Mouse (Mus musculus): ENCODE results near the gene Ppp1r13l. TPM values are rescaled to one million over a fixed set of nuclear protein-coding genes. Genes with fewer than 3 reads are reported as not detected.
A peak's percentile ranks its signal among the peaks of the same experiment; 100 is the strongest.

Gene Ppp1r13l
- polyA plus RNA-seq, 1 experiment from 2014 or later = 0.47 TPM

GRCm38 (mm10) chr7:19359892-19360641 lies 518 bp downstream of the Ppp1r13l start:
- Histone ChIP-seq H3K36me3 (replicated peaks; ENCODE audit: insufficient read depth, low read length) (peaks cover 11% of the 10 kb centered on the region), H3K9ac (replicated peaks) (peak overlapping the region; percentile 63), H3K4me3 (ENCODE audit: low read depth, low read length) (peak overlapping the region; percentile 65), H3K27ac (ENCODE audit: low read depth) (peak overlapping the region; percentile 67), H3K4me1 (ENCODE audit: insufficient read depth) (peaks cover 46% of the 10 kb centered on the region), H3K27me3 (ENCODE audit: insufficient read depth, low read length) (no peaks in the 10 kb centered on the region), H3K9me3 (ENCODE audit: low read length) (no peaks in the 10 kb centered on the region), H3K4me2 (ENCODE audit: low read depth, low read length) (peak overlapping the region; percentile 99)
- TF ChIP-seq CTCF (IDR thresholded peaks at IDR 0.05; ENCODE audit: low read depth) (no peak), EP300 (IDR thresholded peaks at IDR 0.05; ENCODE audit: low read depth) (no peak)
- under 1% methylated on average over 45 of the region's 45 CpGs for WGBS (ENCODE audit: insufficient replicate concordance)
- ATAC-seq (peak; percentile 59), DNase-seq (peak; percentile 79)

- Histone ChIP-seq H3K4me2 (ENCODE audit: low read depth, low read length) (peak overlapping the region; percentile 99), H3K4me3 (ENCODE audit: low read depth, low read length) (peak overlapping the region; percentile 65), H3K27ac (ENCODE audit: low read depth) (peak overlapping the region; percentile 39; the same call in 1 of the 2 replicates), H3K4me1 (ENCODE audit: insufficient read depth) (peaks cover 46% of the 10 kb centered on the region), H3K27me3 (ENCODE audit: insufficient read depth, low read length) (no peaks in the 10 kb centered on the region), H3K36me3 (replicated peaks; ENCODE audit: insufficient read depth, low read length) (peaks cover 9% of the 10 kb centered on the region; the same call in 1 of the 2 replicates), H3K9me3 (ENCODE audit: low read length) (no peaks in the 10 kb centered on the region), H3K9ac (replicated peaks) (peak overlapping the region; percentile 63)
- TF ChIP-seq CTCF (IDR thresholded peaks at IDR 0.05; ENCODE audit: low read depth) = no peak
- no peak for TF ChIP-seq EP300 (IDR thresholded peaks at IDR 0.05; ENCODE audit: low read depth)
- DNase-seq (peak; percentile 92), ATAC-seq (peak; percentile 82)
- under 1% methylated on average over 27 of the region's 27 CpGs for WGBS (ENCODE audit: insufficient replicate concordance)
These were observed 1.4 kb downstream of the Ppp1r13l start for GRCm38 (mm10) chr7:19360944-19361343.

DNA sequence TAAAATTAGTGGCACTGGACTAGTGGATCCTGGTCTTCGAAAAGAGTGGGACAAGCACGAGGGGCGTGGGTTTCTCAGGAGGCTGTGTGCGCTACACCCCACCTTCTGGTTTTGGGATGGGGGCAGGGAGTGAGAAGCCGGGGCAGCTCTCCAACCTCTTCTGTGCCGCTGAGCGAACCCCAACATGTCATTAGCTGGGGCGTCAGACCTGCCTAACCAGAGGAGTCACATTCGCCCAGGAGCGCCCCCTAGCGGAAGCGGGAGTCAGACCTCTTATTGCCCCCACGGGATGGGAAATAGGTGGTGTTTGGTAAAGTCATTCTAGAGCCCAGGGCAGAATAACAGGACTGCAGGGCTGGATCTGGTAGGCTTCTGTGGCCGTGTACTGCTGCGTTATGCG lies 2.2 kb downstream of the Ppp1r13l start:
- Histone ChIP-seq H3K27me3 (ENCODE audit: insufficient read depth, low read length) (no peaks in the 10 kb centered on the region), H3K27ac (ENCODE audit: low read depth) (no peak overlapping the region), H3K9ac (replicated peaks) (peak overlapping the region; percentile 50; the same call in 1 of the 2 replicates), H3K9me3 (ENCODE audit: low read length) (no peaks in the 10 kb centered on the region), H3K4me2 (ENCODE audit: low read depth, low read length) (peak overlapping the region; percentile 99), H3K4me1 (ENCODE audit: insufficient read depth) (peaks cover 46% of the 10 kb centered on the region), H3K4me3 (ENCODE audit: low read depth, low read length) (peak overlapping the region; percentile 65), H3K36me3 (replicated peaks; ENCODE audit: insufficient read depth, low read length) (peaks cover 6% of the 10 kb centered on the region; the same call in 1 of the 2 replicates)
- no peak for ATAC-seq
- 10% methylated on average over 16 of the region's 16 CpGs for WGBS (ENCODE audit: insufficient replicate concordance)
- TF ChIP-seq CTCF (IDR thresholded peaks at IDR 0.05; ENCODE audit: low read depth) (peak; percentile 92), EP300 (IDR thresholded peaks at IDR 0.05; ENCODE audit: low read depth) (no peak)
- peak; percentile 91 for DNase-seq

GRCm38 (mm10) chr7:19362276-19362675 lies 2.7 kb downstream of the Ppp1r13l start:
- DNase-seq (no peak), ATAC-seq (no peak)
- Histone ChIP-seq H3K9ac (replicated peaks) (no peak overlapping the region), H3K27ac (ENCODE audit: low read depth) (no peak overlapping the region), H3K4me1 (ENCODE audit: insufficient read depth) (peaks cover 46% of the 10 kb centered on the region), H3K4me2 (ENCODE audit: low read depth, low read length) (no peak overlapping the region), H3K36me3 (replicated peaks; ENCODE audit: insufficient read depth, low read length) (peaks cover 4% of the 10 kb centered on the region; the same call in 1 of the 2 replicates), H3K4me3 (ENCODE audit: low read depth, low read length) (no peak overlapping the region), H3K9me3 (ENCODE audit: low read length) (no peaks in the 10 kb centered on the region), H3K27me3 (ENCODE audit: insufficient read depth, low read length) (no peaks in the 10 kb centered on the region)
- TF ChIP-seq EP300 (IDR thresholded peaks at IDR 0.05; ENCODE audit: low read depth) (no peak), CTCF (IDR thresholded peaks at IDR 0.05; ENCODE audit: low read depth) (no peak)
- WGBS (ENCODE audit: insufficient replicate concordance) = 60% methylated on average over 4 of the region's 4 CpGs

DNA sequence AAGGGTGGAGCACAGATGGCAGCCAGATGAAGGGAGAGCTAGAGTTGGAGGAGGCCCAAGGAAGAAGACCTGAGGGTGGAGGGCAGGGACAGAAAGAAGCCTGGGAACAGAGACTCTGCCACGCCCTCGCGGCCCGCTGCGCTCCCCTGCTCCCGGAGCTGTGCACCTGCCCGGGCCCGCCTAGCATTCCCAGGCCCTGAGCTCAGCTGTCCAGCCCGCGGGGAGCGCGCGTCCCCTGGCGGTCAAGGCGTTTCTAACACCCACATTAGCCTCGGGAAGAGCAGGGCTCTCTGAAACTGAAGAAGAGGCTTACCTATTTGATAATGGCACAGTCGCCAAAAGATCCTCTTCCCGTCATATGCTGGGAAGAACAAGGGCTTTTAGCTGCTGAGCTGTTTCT lies 4.3 kb downstream of the Ppp1r13l start:
- peaks cover 32% of the 10 kb centered on the region for H3K4me1 ChIP-seq (ENCODE audit: insufficient read depth)
- no peaks in the 10 kb centered on the region for H3K9me3 ChIP-seq (ENCODE audit: low read length)
- H3K27ac ChIP-seq (ENCODE audit: low read depth) = no peak overlapping the region
- TF ChIP-seq CTCF (IDR thresholded peaks at IDR 0.05; ENCODE audit: low read depth) = peak; percentile 94
- TF ChIP-seq EP300 (IDR thresholded peaks at IDR 0.05; ENCODE audit: low read depth) = no peak
- H3K27me3 ChIP-seq (ENCODE audit: insufficient read depth, low read length) = peaks cover 2% of the 10 kb centered on the region; the same call in 1 of the 2 replicates
- no peak for ATAC-seq
- H3K36me3 ChIP-seq (replicated peaks; ENCODE audit: insufficient read depth, low read length) = no peaks in the 10 kb centered on the region
- no peak overlapping the region for H3K4me2 ChIP-seq (ENCODE audit: low read depth, low read length)
- peak; percentile 84 for DNase-seq
- H3K9ac ChIP-seq (replicated peaks) = no peak overlapping the region
- H3K4me3 ChIP-seq (ENCODE audit: low read depth, low read length) = no peak overlapping the region
- WGBS (ENCODE audit: insufficient replicate concordance) = 7% methylated on average over 18 of the region's 18 CpGs

GRCm38 (mm10) chr7:19365376-19365775 lies 5.8 kb downstream of the Ppp1r13l start:
- no peak overlapping the region for H3K9ac ChIP-seq (replicated peaks)
- H3K4me1 ChIP-seq (ENCODE audit: insufficient read depth) = peaks cover 28% of the 10 kb centered on the region
- H3K27ac ChIP-seq (ENCODE audit: low read depth) = no peak overlapping the region
- TF ChIP-seq EP300 (IDR thresholded peaks at IDR 0.05; ENCODE audit: low read depth) (no peak), CTCF (IDR thresholded peaks at IDR 0.05; ENCODE audit: low read depth) (no peak)
- H3K27me3 ChIP-seq (ENCODE audit: insufficient read depth, low read length) = peaks cover 3% of the 10 kb centered on the region; the same call in 1 of the 2 replicates
- H3K4me2 ChIP-seq (ENCODE audit: low read depth, low read length) = no peak overlapping the region
- 74% methylated on average over 4 of the region's 4 CpGs for WGBS (ENCODE audit: insufficient replicate concordance)
- DNase-seq (no peak), ATAC-seq (no peak)
- H3K36me3 ChIP-seq (replicated peaks; ENCODE audit: insufficient read depth, low read length) = no peaks in the 10 kb centered on the region
- H3K9me3 ChIP-seq (ENCODE audit: low read length) = no peaks in the 10 kb centered on the region
- no peak overlapping the region for H3K4me3 ChIP-seq (ENCODE audit: low read depth, low read length)
